Mouse (Mus musculus): ENCODE results near the gene Sqor. TPM values are rescaled to one million over a fixed set of nuclear protein-coding genes. Genes with fewer than 3 reads are reported as not detected.

The Sqor gene
- total and polyA plus RNA-seq, 3 experiments, result 29.3 to 43.1 (median 35.0) TPM

DNA sequence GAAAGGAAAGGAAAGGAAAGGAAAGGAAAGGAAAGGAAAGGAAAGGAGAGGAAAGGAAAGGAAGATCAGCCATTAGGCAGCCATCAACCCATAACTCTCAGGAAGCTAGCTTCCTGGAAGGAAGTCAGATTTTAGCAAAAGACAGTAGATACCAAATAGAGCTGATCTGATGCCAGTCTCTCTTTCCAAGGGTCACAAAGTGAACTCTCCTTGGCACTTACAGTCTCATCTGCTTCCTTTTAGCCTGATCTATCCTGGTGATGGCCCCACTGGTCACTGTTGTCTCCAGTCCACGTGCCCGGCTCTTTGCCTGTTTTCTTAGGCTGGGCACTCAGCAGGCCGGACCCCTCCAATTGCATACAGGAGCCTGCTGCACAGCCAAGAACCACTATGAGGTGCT is 19.7 kb downstream of the Sqor start:
- H3K9ac ChIP-seq (ENCODE audit: low read depth, low read length), result no peak overlapping the region

DNA sequence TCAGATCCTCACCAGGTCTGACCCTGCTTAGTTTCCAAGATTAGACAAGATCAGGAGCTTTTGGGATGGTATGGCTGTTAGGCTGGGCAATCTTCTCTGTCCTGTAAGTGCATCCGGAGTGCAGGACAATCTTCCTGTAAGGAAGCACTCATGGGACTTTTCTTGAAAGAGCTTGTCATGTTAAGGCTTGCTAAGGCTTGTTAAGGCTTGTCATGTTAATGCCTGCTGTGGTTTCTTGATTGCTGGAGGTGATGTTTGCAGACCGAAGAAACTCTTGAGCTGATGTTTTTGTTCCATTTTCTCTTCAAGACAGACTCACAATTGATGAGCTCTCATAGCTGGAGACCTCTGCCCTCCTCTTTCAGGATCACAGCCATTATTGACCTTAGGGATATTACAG is 21.1 kb downstream of the Sqor start:
- H3K79me2 ChIP-seq (replicated peaks; ENCODE audit: control insufficient read depth, insufficient read depth, low read length), result no peaks in the 10 kb centered on the region
- peaks cover 7% of the 10 kb centered on the region for H3K36me3 ChIP-seq (ENCODE audit: control insufficient read depth, insufficient read depth, low read length)
- DNase-seq, result no peak
- H3K9ac ChIP-seq (ENCODE audit: low read depth, low read length), result no peak overlapping the region
- TF ChIP-seq EP300 (IDR thresholded peaks at IDR 0.05; ENCODE audit: insufficient read depth, low read depth, low read length), result no peak
- H3K4me3 ChIP-seq, result no peak overlapping the region
- peaks cover 2% of the 10 kb centered on the region for H3K4me1 ChIP-seq (ENCODE audit: control insufficient read depth, insufficient read depth, low read length)
- 85% methylated on average over 2 of the region's 2 CpGs for WGBS
- intact Hi-C loops (cut with DNase I), result no loop called here
- H3K27ac ChIP-seq, result no peak overlapping the region
- H3K27me3 ChIP-seq (ENCODE audit: control insufficient read depth, insufficient read depth, low read length), result no peaks in the 10 kb centered on the region

More for the DNA sequence above, 19.7 kb downstream of the Sqor start:
- DNase-seq, result no peak
- H3K79me2 ChIP-seq (replicated peaks; ENCODE audit: control insufficient read depth, insufficient read depth, low read length), result no peaks in the 10 kb centered on the region
- 87% methylated on average over 3 of the region's 3 CpGs for WGBS
- intact Hi-C loops (cut with DNase I), result no loop called here
- peaks cover 12% of the 10 kb centered on the region for H3K36me3 ChIP-seq (ENCODE audit: control insufficient read depth, insufficient read depth, low read length)
- no peak for TF ChIP-seq EP300 (IDR thresholded peaks at IDR 0.05; ENCODE audit: insufficient read depth, low read depth, low read length)
- TF ChIP-seq CTCF (IDR thresholded peaks at IDR 0.05), result no peak
- TF ChIP-seq POLR2A (IDR thresholded peaks at IDR 0.05; ENCODE audit: insufficient read depth, low read depth, low read length), result no peak
- H3K4me3 ChIP-seq, result no peak overlapping the region
- no peaks in the 10 kb centered on the region for H3K27me3 ChIP-seq (ENCODE audit: control insufficient read depth, insufficient read depth, low read length)
- H3K27ac ChIP-seq, result no peak overlapping the region
- peaks cover 7% of the 10 kb centered on the region for H3K4me1 ChIP-seq (ENCODE audit: control insufficient read depth, insufficient read depth, low read length)

DNA sequence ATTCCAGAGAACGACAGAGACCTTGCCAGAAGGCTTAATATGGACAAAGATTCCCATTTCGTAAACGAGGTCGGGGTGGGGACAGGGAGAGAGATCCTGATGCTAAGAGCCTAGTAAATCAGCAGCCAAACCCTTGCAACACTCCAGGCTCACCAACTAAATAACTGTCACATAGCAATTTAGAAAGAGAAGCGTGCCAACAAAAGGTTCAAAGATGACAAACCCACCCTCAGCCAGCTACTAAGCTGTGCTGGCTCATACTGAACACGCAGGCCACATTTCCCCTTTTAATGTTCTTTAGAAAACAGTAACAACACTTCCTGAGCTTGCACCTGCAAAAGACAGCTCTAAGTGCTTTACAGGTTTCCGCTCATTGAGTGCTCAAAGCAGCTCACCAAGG is 24.3 kb downstream of the Sqor start:
- no peak overlapping the region for H3K27ac ChIP-seq
- intact Hi-C loops (cut with DNase I), result no loop called here
- TF ChIP-seq CTCF (IDR thresholded peaks at IDR 0.05) (no peak), EP300 (IDR thresholded peaks at IDR 0.05; ENCODE audit: insufficient read depth, low read depth, low read length) (no peak), POLR2A (IDR thresholded peaks at IDR 0.05; ENCODE audit: insufficient read depth, low read depth, low read length) (no peak)
- H3K4me1 ChIP-seq (ENCODE audit: control insufficient read depth, insufficient read depth, low read length), result no peaks in the 10 kb centered on the region
- peaks cover 4% of the 10 kb centered on the region for H3K36me3 ChIP-seq (ENCODE audit: control insufficient read depth, insufficient read depth, low read length)
- 80% methylated on average over 7 of the region's 7 CpGs for WGBS
- no peak overlapping the region for H3K9ac ChIP-seq (ENCODE audit: low read depth, low read length)
- no peaks in the 10 kb centered on the region for H3K79me2 ChIP-seq (replicated peaks; ENCODE audit: control insufficient read depth, insufficient read depth, low read length)
- no peak for DNase-seq
- no peaks in the 10 kb centered on the region for H3K27me3 ChIP-seq (ENCODE audit: control insufficient read depth, insufficient read depth, low read length)
- no peak overlapping the region for H3K4me3 ChIP-seq

GRCm38 (mm10) chr2:122789730-122790129 is 24.7 kb downstream of the Sqor start:
- Histone ChIP-seq H3K36me3 (ENCODE audit: control insufficient read depth, insufficient read depth, low read length) (peaks cover 4% of the 10 kb centered on the region), H3K4me3 (no peak overlapping the region), H3K9ac (ENCODE audit: low read depth, low read length) (no peak overlapping the region), H3K27me3 (ENCODE audit: control insufficient read depth, insufficient read depth, low read length) (no peaks in the 10 kb centered on the region), H3K79me2 (replicated peaks; ENCODE audit: control insufficient read depth, insufficient read depth, low read length) (no peaks in the 10 kb centered on the region), H3K27ac (no peak overlapping the region), H3K4me1 (ENCODE audit: control insufficient read depth, insufficient read depth, low read length) (no peaks in the 10 kb centered on the region)
- WGBS, result 73% methylated on average over 6 of the region's 6 CpGs
- TF ChIP-seq CTCF (IDR thresholded peaks at IDR 0.05), result no peak
- no peak for TF ChIP-seq EP300 (IDR thresholded peaks at IDR 0.05; ENCODE audit: insufficient read depth, low read depth, low read length)
- no peak for TF ChIP-seq POLR2A (IDR thresholded peaks at IDR 0.05; ENCODE audit: insufficient read depth, low read depth, low read length)
- intact Hi-C loops (cut with DNase I), result no loop called here
- DNase-seq, result no peak

DNA sequence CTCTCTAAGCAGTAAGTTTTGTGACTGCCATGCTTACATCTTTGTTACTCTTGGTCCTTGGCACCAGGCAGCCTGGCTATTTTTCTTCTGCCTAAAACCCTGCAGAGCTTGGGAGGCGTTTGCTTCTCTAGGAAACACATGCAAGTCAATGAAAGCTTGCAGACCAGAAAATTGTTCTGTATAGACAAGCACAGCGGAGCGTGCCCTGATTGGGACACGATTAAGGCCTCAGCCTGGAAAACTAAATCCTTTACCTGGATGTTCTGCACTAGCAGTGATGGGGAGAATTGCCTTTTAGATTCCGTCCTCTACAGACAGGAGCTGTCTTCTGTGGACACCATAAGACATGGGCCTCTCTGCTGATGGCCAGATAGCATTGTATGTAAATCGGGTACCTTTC is 39.4 kb downstream of the Sqor start:
- Histone ChIP-seq H3K27me3 (ENCODE audit: control insufficient read depth, insufficient read depth, low read length) (no peaks in the 10 kb centered on the region), H3K9ac (ENCODE audit: low read depth, low read length) (no peak overlapping the region), H3K79me2 (replicated peaks; ENCODE audit: control insufficient read depth, insufficient read depth, low read length) (no peaks in the 10 kb centered on the region), H3K36me3 (ENCODE audit: control insufficient read depth, insufficient read depth, low read length) (no peaks in the 10 kb centered on the region), H3K27ac (no peak overlapping the region), H3K4me3 (no peak overlapping the region), H3K4me1 (ENCODE audit: control insufficient read depth, insufficient read depth, low read length) (no peaks in the 10 kb centered on the region)
- DNase-seq, result no peak
- TF ChIP-seq POLR2A (IDR thresholded peaks at IDR 0.05; ENCODE audit: insufficient read depth, low read depth, low read length) (no peak), CTCF (IDR thresholded peaks at IDR 0.05) (no peak), EP300 (IDR thresholded peaks at IDR 0.05; ENCODE audit: insufficient read depth, low read depth, low read length) (no peak)
- 88% methylated on average over 6 of the region's 6 CpGs for WGBS
- intact Hi-C loops (cut with DNase I), result no loop called here

GRCm38 (mm10) chr2:122806040-122806439 is 41.0 kb downstream of the Sqor start:
- Histone ChIP-seq H3K36me3 (ENCODE audit: control insufficient read depth, insufficient read depth, low read length) (no peaks in the 10 kb centered on the region), H3K79me2 (replicated peaks; ENCODE audit: control insufficient read depth, insufficient read depth, low read length) (no peaks in the 10 kb centered on the region), H3K9ac (ENCODE audit: low read depth, low read length) (no peak overlapping the region), H3K27me3 (ENCODE audit: control insufficient read depth, insufficient read depth, low read length) (no peaks in the 10 kb centered on the region), H3K4me3 (no peak overlapping the region), H3K4me1 (ENCODE audit: control insufficient read depth, insufficient read depth, low read length) (no peaks in the 10 kb centered on the region), H3K27ac (no peak overlapping the region)
- intact Hi-C loops (cut with DNase I), result no loop called here
- WGBS, result 82% methylated on average over 3 of the region's 3 CpGs
- TF ChIP-seq EP300 (IDR thresholded peaks at IDR 0.05; ENCODE audit: insufficient read depth, low read depth, low read length) (no peak), CTCF (IDR thresholded peaks at IDR 0.05) (no peak), POLR2A (IDR thresholded peaks at IDR 0.05; ENCODE audit: insufficient read depth, low read depth, low read length) (no peak)
- DNase-seq, result no peak
